Mouse (Mus musculus) lung, postnatal 25 days (tissue): ENCODE measurements around the gene Dazap2.

Source experiments
- DNase-seq: peaks from one replicate; pipeline ENCODE4 v3.0.0; 2022; ENCODE audit warnings: low spot score

Dazap2 gene

GRCm38 (mm10) chr15:100611951-100612350, 3.2 kb upstream of the Dazap2 start:
- no peak for DNase-seq

DNA sequence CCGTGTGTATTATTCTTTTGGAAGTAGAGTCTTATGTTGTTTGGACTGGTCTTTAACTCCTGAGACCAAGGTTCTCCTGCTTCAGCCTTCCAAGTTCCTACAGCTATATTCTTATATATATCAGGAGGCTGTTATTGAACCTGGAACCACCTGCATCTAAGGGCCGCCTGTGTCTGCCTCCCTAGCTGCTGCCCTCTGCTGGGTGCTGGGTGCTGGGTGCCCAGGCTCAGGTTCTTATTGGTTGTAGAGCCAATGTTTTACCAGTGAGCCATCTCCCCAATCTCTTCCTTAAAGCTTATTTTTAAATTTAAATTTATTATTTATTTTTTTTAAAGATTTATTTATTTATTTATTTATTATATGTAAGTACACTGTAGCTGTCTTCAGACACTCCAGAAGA, 2.7 kb upstream of the Dazap2 start:
- no peak for DNase-seq

DNA sequence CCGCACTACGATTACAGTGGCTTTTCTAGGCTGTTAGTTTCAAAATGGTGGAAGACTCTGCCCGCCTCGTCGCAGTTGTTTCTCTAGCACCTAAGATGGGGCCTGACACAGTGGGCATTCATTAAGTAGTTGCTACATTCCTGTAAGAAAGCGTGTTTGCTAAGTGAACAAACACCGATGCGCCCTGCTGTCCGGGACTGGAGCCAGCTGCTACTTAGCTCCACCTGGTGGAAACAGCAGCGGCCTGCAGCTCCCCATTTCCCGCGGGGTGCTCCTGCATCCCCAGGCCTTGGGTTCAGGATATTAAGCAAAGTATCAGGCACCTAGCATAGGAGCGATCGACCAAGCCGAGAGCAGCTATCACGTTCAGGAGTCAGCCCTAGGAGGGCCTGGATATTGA, 1.6 kb upstream of the Dazap2 start:
- peak; percentile 77 for DNase-seq

GRCm38 (mm10) chr15:100614218-100614995, 742 bp upstream of the Dazap2 start:
- no peak for DNase-seq

- DNase-seq, result peak; percentile 86
Measured at GRCm38 (mm10) chr15:100615825-100616220, 674 bp downstream of the Dazap2 start.

DNA sequence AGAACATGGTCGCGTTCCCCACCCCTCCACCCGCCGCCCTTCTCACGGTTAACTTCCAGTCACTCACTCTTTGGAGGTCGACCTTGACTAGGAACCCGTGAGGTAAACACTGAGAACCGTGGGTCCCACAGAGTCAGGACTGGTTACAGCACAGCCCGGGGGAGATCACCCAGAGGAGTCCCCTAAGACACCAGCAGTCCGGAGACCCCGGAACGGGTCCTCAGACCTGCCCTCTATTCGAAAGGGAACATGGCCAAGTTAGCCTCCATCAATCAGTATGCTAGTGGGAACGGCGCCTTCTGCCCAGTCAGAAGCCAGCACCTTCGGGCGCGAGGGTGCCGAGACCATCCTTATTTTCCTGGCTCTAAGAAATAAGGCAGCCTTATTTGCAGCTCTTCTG, 1.1 kb downstream of the Dazap2 start:
- DNase-seq, result no peak

GRCm38 (mm10) chr15:100619200-100619599, 4.1 kb downstream of the Dazap2 start:
- DNase-seq, result no peak

GRCm38 (mm10) chr15:100621671-100622070, 6.5 kb downstream of the Dazap2 start:
- peak; percentile 29 for DNase-seq

DNA sequence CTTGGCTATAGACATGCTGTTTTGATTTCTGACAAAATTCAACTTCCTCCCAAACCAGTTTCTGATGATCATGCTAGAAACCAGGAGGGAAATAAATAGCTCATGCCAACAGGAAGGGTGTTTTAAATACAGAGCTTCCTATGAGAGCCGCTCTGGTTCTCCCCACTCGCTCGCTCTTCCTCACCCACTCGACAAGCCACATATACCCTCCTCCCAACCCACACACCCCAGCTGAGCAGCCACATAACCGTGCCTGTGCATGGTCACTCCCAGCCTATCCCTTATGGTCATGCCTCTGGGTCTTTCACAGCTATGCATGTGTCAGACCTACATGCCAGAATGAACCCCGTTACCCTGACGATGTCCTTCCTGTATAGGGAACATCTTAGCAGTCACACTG, 7.0 kb downstream of the Dazap2 start:
- peak; percentile 52 for DNase-seq

DNA sequence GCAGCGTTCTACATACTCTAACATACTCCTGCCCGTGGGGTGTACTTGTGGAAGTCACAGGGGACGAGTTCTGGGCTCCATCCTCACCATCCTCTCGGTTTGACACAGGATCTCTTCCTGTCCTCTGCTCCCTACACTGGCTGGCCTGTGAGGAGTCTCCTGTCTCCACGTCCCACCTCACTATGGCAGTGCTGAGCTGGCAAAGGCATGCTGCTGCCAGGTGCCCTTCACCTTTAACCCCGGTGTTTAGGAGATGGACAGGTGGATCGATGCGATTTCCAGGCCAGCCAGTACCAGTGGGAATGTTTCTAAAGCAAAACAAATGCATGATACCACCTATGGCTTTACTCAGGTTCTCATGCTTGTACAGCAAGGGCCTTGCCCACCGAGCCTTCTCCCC, 8.6 kb downstream of the Dazap2 start:
- no peak for DNase-seq

- no peak for DNase-seq
Measured at GRCm38 (mm10) chr15:100624435-100624834, 9.3 kb downstream of the Dazap2 start.

- no peak for DNase-seq
Measured at GRCm38 (mm10) chr15:100627287-100627686, 12.1 kb downstream of the Dazap2 start.

- DNase-seq, result no peak
Measured at GRCm38 (mm10) chr15:100627774-100628370, 12.7 kb downstream of the Dazap2 start.

DNA sequence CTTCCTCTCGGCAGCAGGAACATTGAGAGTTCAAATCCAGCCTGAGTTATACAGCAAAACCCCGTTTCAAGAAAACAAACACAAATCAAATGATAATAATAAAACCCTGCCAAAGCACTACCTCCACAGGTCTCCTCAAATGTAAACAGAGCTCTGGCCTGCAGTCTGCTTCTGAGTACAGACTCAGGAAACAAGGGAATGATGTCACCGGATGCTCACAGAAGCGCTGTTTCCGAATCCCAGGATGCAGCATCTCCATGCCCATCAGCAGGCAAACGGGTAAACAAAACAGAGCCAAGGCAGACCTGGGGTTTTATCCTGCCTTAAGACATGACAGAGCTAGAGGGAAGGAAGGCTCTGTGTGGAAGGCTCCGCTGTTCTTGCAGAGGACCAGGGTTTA, 13.6 kb downstream of the Dazap2 start:
- peak; percentile 68 for DNase-seq

DNA sequence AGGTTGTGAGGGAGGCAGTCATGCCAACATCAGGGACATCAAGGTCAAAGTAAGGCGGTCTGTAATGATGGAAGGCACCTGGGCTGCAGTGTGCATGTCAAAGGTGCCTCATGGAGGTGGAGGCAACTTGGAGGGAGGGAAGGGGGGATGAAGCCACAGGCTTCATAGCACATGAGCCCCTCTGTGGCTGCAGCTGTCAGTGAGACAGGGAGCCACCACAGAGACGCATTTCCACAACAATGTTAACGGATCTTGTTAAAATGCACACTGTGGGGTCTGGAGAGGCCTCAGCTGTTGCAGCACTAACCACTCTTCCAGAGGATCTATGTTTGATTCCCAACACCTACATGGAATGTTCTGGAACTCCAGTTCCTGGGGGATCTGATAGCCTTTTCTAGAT, 15.0 kb downstream of the Dazap2 start:
- DNase-seq, result no peak

DNA sequence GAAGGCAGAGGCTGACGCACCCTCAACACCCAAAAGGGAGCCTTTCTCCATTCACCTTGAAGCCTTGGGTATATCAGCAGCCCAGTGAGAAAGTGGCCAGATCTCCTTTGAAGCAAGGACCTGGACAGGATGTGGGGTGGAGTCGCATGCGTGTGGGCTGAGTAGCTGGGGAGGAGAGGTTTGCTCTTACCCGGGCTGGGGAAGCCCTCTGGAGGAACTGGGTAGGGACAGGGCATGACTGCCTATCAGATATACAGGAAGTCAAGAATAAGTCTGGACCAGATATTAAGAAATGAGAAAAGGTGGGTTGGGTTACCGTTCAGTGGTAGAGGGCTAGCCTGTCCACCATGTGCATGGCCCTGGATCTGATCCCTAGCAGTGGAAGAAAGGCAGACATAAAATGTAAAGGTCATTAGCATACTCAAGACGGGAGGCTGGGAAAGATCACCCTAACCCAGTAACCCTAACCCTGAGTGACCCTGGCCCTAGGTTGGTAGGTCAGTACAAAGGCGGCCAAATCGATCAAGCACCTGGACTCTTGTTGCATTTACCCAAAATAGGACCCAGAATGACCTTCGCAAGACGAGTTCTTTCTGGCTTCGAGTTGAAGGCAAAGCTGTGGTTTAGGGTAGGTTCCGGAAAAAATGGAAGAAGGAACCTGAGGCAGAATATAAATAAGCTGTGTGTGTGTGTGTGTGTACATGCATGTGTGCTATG, 16.5 kb downstream of the Dazap2 start:
- DNase-seq, result peak; percentile 23

GRCm38 (mm10) chr15:100632323-100632722, 17.2 kb downstream of the Dazap2 start:
- no peak for DNase-seq

DNA sequence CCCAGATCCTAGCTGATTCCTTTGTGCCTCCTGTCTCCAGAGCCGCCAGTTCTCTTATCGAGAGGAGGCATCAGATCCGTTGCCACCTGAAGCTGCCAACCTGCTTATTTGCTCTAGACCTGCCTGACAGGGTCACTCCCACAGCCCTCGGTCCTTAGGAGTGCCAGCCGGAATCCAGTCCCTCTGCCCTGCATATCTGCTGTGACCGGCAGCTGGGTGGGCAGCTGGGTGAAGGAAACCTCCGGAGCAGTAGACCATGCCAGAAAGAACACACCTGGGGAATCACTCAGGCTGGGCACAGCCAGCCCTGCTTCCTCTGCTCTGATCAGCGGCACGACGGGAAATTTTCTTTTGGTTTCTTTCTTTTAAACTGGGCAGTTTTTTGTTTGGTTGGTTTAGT, 18.2 kb downstream of the Dazap2 start:
- no peak for DNase-seq

GRCm38 (mm10) chr15:100635239-100635638, 20.1 kb downstream of the Dazap2 start:
- DNase-seq, result no peak

GRCm38 (mm10) chr15:100635851-100636645, 20.9 kb downstream of the Dazap2 start:
- DNase-seq, result no peak

GRCm38 (mm10) chr15:100636700-100637501, 21.8 kb downstream of the Dazap2 start, which contains the start of gene Smagp:
Gene Smagp, minus strand, starts transcription at chr15:100636940.
- DNase-seq, result peak; percentile 54
